Mouse (Mus musculus) cortical plate, adult 2 months (tissue): Measurements from ENCODE around the gene Samd7.

ENCODE experiments used
- CTCF ChIP-seq: fragments of 200-500 bp; IDR thresholded peaks from 2 replicates; pipeline ENCODE4 v1.5.1; 2011; ENCODE audit warnings: mild to moderate bottlenecking, control low read depth, low read length; ENCODE audit not compliant: insufficient read depth; ENCODE audit errors: extremely low read depth
- POLR2A ChIP-seq: fragments of 200-500 bp; IDR thresholded peaks from 2 replicates; pipeline ENCODE4 v1.6.1; 2011; ENCODE audit warnings: mild to moderate bottlenecking, low read length, control low read depth; ENCODE audit not compliant: insufficient read depth; ENCODE audit errors: extremely low read depth

DNA sequence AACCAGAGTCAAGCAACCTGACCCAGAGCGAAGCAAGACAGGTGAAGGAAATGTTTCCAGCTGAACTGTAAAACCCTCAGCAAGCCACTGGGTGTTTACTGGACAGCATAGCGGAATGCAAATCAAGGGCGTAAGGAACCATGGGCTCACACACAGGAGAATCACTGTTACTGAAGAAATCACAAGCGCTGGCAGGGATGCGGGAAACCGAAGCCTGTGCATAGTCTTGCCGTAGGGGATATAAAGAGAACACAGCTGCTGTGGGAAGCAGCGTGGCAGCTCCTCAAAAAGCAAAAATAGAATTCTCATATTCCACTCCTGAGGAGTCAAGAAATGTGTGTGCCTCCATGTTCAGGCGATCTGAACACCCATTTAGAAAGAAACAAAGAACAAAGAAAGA lies 9.3 kb upstream of the Samd7 start:
- TF ChIP-seq CTCF (no peak), POLR2A (no peak)
